Mouse (Mus musculus) brown adipose tissue, adult 24 weeks (tissue): ENCODE measurements around the gene Rnf39. TPM values are rescaled to one million over a fixed set of nuclear protein-coding genes. Genes with fewer than 3 reads are reported as not detected.

Experiments
- H3K27ac ChIP-seq: fragments of 200-500 bp; replicated peaks from 2 replicates; pipeline ENCODE4 v1.5.1; 2012; ENCODE audit warnings: low read depth, mild to moderate bottlenecking, low read length
- H3K4me1 ChIP-seq: fragments of 200-500 bp; 2 replicates; pipeline ENCODE4 v1.6.1; 2012; ENCODE audit warnings: low read length, mixed read lengths; ENCODE audit not compliant: control insufficient read depth, insufficient read depth, insufficient read length
- H3K4me3 ChIP-seq: fragments of 200-500 bp; 2 replicates; pipeline ENCODE4 v1.5.1; 2012; ENCODE audit warnings: low read depth, mild to moderate bottlenecking, low read length, moderate library complexity; ENCODE audit not compliant: insufficient read depth
- polyA plus RNA-seq: library from polyadenylated mRNA; stranded (reverse); fragments of >200 nt; gene quantifications from 2 replicates; pipeline ENCODE4 v1.2.4, GENCODE M21; 2012; ENCODE audit not compliant: missing spikeins, insufficient read depth, insufficient read length

The Rnf39 gene
- polyA plus RNA-seq, 1 experiment = not detected

DNA sequence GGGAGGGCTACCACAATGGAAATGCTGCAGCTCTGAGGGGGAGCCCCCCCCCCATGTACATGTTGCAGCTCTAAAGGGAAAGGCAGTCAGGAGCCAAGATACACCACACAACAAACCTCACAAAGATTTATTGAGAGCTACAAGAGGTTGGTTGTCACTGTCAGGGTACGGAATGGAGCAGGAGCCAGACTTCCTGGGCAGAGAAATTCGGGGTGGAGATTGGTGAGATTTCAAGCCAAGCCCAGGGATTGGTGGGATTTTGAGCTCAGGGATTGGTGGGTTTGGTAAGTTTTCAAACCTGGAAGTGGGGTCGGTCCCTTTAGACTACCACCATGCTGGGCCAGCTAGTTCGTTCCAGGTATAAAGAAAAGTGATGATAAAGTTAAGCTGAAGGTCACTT lies 19.2 kb upstream of the Rnf39 start:
- Histone ChIP-seq H3K4me1 (no peaks in the 10 kb centered on the region), H3K4me3 (no peak overlapping the region)

DNA sequence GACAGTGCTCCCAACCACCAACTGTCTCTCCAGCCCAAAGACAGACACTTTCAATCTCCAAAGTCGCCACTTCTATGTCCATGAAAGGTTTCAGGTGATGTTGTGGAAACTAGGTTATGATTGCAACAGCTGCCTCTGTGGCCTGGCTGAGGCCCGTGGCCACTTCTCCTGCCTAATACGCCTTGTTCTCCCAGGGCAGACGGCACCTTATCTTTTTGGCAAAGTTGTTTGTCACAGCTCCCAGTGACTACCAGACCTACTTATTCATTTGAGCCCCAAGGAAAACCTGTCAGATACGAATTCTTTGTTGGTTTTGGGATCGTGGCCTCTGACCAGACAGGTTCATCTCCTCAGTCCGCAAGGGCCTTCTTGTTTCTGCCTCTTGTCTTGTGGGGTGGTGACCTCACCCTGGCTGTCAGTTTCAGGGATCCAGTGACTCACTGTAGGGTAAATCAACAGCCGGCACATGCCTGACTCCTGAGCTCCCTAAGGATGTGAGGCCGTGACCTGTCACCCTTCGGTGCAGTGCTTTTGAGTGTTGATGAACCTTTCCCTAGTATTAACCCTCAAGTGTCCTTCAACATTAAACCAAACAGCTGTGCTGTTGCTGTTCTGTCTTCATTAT lies 15.1 kb upstream of the Rnf39 start:
- Histone ChIP-seq H3K4me1 (no peaks in the 10 kb centered on the region), H3K27ac (no peak overlapping the region), H3K4me3 (no peak overlapping the region)

More for the DNA sequence above, 19.2 kb upstream of the Rnf39 start:
- no peak overlapping the region for H3K27ac ChIP-seq

DNA sequence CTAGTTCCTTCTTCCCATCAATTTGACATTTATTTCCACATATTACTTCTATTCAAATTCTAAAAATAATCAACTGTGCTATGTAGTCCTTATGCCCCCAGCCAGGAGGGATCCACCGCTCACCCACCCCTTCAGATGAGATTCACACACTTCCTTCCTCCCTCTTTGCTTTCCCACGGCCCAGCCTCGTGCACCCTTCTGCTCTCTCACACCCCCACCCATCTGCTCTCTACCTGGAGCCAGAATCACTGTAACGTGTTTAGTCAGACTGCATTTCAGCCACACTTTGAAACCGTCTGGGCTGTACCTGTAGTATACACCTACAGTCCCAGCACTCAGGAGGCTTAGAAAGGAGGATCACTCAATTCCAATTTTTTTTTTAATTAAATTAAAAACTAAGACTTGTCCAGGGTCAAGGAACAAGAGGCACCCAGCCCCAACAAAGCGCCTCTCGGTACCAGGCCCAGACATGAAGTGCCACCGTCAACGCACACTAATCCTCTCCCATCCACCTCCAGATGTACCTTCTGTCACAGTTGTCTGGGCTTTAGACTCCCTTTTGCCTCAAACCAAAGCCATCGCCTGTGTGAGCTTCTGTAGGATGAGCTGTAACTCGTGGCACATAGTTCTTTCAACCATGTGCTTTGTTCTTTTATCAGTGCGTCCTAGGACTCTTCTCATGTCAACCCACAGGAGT lies 13.3 kb upstream of the Rnf39 start:
- Histone ChIP-seq H3K4me3 (no peak overlapping the region), H3K27ac (no peak overlapping the region), H3K4me1 (no peaks in the 10 kb centered on the region)

DNA sequence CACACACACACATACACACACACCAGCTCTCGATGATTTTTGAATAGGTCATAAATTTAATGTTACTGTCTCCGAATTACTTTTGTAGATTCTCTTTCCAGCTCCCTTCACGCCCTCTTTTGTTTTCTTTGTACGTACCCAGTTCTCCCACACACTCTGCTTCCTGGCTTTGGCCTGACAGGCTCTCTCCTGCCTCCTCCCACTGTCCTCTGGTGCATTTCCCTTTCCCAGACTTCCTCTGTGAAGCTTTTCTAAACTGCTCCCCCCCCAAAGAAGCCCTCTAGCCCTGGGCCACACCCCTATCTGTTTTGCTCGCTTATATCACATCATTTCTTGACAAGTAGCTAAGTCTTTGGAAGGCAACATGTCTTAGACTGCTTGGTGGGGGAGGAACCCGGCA lies 12.5 kb upstream of the Rnf39 start:
- H3K4me1 ChIP-seq = no peaks in the 10 kb centered on the region
- no peak overlapping the region for H3K4me3 ChIP-seq
- H3K27ac ChIP-seq = no peak overlapping the region

DNA sequence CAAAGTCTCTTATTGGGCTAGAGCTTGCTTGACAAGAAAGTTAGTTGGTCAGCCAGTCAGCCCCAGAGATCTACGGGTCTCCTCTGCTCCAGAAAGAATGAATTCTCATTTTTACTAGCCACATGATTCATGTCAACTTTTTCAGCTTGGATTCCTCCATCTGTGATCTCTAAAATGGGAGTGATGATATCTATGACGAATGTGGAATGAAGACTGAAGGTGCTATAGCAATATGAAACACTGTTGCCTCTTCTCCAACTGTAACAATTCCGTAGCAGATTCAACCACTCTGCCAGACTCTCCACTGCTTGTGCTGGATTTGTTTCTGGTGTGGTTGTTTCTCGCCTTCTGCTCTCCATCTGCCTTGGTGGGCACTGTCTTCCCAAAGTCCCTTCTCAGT lies 11.6 kb upstream of the Rnf39 start:
- no peaks in the 10 kb centered on the region for H3K4me1 ChIP-seq
- H3K4me3 ChIP-seq = no peak overlapping the region
- no peak overlapping the region for H3K27ac ChIP-seq

DNA sequence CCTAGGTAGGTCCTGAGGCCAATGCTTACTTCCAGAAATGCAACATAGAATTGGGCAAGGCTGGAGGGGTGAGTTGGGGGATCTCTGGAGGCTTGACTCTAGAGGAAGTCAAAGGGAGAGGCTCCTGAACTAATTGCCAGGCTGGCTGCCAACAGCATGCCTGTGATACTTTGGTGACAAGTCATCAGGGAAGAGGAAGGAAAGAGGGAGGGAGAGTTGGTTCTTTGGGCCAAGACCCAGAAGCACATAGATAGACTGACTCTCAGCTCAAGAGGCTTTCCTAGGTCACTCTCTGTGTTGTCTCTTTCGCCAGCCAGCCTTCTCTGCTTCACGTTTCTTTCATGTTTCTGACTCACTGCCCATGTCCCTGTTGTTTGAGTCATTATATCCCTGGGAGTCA lies 10.9 kb upstream of the Rnf39 start:
- no peak overlapping the region for H3K27ac ChIP-seq

DNA sequence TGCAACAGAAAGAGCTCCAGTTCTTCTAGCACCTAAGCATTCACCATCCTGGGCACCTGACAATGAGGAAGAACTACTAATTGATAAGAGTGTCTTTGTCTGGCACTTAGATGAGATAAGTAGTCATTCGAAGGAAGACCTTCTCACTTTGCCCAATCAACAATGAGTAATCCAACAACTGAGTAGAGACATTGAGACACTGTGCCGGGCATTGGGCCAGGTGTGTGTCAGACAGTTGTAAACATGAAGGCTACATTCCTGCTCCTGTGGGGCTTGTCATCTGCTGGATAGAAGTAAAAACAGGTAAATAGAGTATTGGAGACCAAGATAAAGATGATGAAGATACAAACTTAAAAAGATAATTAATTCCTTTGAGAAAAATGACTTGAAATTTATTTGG lies 4.7 kb upstream of the Rnf39 start:
- no peaks in the 10 kb centered on the region for H3K4me1 ChIP-seq
- H3K4me3 ChIP-seq = no peak overlapping the region
- no peak overlapping the region for H3K27ac ChIP-seq

More for the DNA sequence above, 10.9 kb upstream of the Rnf39 start:
- Histone ChIP-seq H3K4me3 (no peak overlapping the region), H3K4me1 (no peaks in the 10 kb centered on the region)

DNA sequence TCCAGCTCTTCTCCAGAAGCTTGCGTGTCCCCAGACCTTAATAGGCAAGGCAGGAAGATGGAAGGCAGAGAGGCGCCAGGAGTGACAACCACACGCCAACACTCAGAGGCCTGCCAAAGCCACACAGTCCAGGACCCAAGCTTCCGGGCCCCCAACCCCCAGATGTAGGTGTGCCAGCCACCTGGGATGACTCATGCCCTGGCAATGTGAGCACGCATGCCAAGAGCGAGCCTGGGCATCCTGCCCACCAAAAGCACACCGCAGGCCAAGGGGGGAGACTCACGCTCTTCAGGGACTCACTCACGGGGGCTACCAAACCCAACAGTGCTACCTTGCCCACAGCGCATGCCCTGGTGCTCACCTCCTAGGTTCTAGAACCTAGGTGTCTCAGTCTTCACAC lies 327 bp upstream of the Rnf39 start:
- Histone ChIP-seq H3K27ac (no peak overlapping the region), H3K4me1 (peaks cover 1% of the 10 kb centered on the region), H3K4me3 (peak overlapping the region; percentile 43)

DNA sequence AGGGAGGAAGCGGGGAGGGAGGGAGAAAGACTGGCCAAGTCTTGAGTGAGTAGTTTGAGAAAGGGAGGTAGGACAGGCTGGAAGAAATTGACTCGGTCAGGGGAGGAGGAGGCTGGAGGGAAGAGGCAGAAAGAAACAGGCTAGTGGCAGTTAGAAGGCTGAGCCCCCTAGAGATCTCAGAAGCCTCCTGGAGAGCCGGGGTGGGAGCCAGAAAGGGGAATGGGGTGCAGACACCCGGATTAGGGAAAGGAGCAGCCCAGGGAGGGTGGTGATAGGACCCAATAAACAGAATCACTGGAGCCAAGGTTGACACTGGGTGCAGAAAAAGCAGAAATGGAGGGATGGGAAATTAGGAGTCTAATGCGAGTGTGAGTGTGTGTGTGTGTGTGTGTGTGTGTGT lies 973 bp downstream of the Rnf39 start:
- H3K27ac ChIP-seq = no peak overlapping the region
- no peak overlapping the region for H3K4me3 ChIP-seq
- H3K4me1 ChIP-seq = peaks cover 5% of the 10 kb centered on the region

DNA sequence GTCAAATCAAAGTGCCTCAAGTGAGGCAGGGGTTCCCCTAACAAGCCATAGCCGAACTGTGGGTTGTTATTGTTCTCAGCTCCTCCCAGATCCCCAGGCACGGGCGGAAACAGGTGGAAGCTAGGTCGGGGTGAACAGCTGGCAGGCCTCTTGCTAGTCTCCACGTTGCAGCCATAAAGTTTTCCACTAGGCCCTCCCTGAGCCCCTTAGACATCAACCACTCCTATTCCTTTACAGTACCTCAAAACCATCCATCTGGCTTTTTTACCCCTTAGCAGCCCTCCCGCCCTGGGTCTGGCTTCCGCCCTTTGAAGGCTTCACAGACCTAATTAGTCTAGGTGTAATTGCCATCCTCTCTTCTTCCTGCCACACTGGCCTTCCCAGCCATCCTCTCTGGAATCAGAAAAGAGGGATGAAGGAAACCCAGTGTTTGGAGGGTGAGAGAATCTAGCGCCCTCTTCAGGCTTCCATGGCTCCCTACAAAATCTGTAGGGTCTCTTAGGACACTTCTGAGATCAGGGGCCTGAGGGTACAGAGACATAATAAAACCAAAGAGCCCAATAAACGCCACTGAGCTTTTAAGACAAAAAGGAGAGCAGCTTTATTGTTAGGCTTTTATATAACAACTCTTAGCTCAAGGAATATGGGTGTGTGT lies 1.5 kb downstream of the Rnf39 start:
- Histone ChIP-seq H3K4me1 (peaks cover 5% of the 10 kb centered on the region), H3K27ac (no peak overlapping the region), H3K4me3 (no peak overlapping the region)

DNA sequence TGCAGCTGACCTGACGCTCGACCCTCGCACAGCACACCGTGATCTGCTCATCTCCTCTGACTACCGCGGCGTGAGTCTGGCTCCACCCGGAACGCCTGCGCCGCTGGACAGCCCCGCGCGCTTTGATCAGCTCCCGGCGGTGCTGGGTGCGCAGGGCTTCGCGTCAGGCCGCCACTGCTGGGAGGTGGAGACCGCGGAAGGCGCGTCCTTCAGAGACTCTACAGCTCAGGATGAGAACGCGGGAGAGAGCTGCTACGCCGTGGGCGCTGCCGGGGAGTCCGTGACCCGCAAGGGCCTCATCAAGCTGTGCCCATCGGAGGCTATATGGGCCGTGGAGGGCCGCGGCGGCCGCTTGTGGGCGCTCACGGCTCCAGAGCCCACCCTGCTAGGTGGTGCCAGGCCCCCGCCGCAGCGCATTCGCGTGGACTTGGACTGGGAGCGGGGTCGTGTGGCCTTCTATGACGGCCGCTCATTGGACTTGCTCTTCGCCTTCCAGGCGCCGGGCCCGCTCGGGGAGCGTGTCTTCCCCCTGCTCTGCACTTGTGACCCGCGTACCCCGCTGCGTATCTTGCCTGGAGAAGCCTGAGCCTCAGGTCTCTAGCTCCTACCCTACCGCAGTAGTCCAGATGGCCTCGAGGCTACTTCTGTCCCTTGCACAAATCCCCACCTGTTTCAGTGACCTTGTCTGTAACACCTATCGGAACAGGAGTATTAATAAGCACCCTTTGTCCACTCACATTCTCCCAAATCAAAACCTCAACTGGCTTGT lies 4.5 kb downstream of the Rnf39 start:
- peak overlapping the region; percentile 59 for H3K4me3 ChIP-seq
- peaks cover 7% of the 10 kb centered on the region for H3K4me1 ChIP-seq
- H3K27ac ChIP-seq = no peak overlapping the region

DNA sequence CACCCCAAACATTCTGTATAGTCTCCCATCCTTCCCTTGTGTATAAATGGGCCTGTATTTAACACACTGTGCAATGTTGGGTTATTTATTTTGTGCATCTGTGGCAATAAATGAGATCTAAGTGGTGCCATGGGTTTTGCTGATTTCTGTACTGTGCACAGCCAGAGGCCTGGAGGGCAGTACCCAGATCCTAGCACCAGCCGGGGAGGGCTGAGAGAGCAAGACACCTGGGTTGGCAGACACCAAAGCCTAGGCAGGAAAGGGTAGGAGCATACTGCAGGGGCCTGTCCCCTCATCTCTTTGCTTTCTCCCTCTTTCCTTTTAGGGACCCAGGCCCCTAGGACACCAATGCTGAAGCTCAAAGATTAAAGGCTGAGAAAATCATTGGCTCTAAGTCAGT lies 5.6 kb downstream of the Rnf39 start:
- H3K27ac ChIP-seq = no peak overlapping the region
- H3K4me1 ChIP-seq = peaks cover 7% of the 10 kb centered on the region
- H3K4me3 ChIP-seq = no peak overlapping the region

DNA sequence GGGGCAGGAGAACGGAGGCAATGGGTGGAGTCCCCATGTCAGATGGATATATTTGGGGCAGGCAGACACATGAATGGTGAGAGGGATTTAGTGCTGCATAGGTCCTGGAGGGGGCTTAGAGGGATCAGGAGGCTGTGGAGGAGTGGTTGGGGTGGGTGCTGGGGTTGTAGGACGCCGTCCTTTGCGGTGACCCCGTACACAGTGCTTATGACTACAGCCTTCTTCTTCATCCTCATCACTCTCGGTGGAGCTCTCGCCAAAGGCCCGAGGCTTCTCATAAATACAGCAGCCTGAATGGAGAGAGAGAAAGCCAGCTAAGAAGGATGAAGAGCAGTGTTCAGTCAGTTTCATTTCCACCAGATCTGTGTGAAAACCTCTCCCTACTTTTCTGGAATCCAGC lies 6.5 kb downstream of the Rnf39 start:
- Histone ChIP-seq H3K4me1 (peaks cover 7% of the 10 kb centered on the region), H3K4me3 (no peak overlapping the region), H3K27ac (no peak overlapping the region)

DNA sequence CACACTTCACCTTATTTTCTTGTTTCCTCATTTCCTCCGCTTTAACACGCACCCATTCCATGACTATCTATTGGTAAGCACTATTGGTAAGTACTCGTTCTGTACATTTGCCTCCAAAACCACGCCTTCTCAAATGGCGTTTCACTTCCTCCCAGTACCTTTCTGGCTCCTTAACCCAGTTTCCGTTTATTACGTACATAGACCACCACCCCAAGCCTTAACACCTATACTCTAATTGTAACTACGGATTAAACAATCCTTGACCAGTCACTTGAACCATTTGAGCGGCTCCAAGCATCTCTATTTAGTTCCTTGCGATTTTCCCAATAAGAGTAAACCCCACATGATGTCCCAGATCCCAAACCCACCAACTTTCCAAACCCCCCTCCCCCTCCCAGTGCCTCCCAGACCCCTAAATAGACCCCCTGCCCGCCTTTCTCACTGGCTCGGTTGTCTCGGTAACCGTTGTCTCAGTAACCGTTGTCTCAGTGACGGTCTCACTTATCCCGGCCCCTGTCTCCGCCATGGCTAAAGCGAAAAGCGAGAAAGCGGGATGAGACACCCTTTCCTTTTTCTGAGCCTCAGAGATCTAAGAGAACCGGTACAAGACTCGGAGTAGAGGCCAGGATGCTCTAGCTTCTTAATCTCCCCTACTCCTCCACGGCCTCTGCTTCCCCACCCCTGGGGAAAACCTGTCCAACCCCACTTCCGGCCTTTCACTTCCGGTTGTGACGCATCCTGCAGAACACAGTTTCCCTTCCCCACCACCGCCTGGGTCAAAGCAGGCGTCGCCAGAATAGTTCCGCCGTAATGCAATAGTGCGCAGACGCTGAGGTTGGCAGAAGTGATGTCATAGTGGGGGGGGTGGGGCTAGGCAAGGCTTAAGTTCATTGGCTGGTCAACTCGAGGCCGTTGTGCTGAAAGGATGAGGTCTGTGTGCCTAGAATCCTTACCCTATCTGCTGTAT lies 8.5 kb downstream of the Rnf39 start, which contains the start of gene Ppp1r11:
TSS of gene Ppp1r11 (minus strand) at position 761 of the 967 bp plus-strand sequence.
- H3K4me3 ChIP-seq = peak within 1 kb of the TSS; percentile 76
- peak within 1 kb of the TSS; percentile 83 for H3K27ac ChIP-seq
- peaks cover 7% of the 10 kb centered on the region for H3K4me1 ChIP-seq
